ENCODE assay signal across 9 mouse cellular contexts in the genomic region with DNA sequence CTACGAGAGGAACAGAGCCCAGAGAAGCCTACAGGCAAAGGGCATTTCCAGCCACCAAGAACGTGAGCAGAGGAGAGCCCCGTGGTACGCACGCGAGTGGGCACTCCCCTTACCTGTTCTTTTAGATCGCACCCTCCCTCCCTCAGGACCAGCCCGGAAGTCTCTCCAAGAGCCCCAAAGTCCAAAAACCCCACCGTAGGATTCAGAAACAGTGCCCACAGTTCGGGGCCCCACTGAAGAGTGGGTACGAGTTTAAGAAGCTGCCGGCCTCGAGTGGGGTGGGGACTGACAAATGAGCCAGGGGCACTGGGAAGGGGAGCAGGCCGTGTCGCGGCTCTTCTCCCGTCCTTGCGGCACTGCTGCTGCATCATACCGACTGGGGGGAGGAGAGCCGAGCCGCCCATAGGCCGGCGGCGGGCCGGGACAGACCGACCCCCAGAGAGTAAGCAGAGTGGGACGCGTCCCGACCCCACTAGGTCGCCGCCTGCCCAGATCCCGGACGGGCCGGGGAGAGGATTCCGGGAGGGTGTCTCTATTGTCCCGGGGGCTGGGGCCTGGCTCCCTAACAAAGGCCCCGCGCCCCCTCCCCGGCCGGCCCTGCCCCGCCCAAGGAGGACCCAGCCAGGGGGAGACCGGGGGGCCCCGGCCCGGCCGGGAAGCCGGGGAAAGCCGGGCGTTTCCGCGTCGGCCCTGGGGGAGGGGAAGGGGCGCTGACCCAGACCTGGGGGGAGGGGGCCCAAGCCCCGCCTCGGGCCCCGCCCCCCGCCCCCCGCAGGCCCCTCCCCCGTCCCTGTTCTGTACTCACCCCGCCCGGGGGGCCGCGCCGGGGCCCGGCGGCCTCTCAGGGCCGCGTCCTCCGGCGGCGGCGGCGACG. TPM values are rescaled to one million over a fixed set of nuclear protein-coding genes. Genes with fewer than 3 reads are reported as not detected.
DNase-seq lines count a peak whose midpoint lies in the region; ATAC-seq and TF ChIP-seq lines count a peak whose summit lies in the region.
"Had no signal": no experiment of that assay in that cellular context is flagged by ENCODE, and none has a peak within 500 bp of the region (broad histone marks: within the 10 kb centered on the region; RNA-seq: fewer than 3 reads in every experiment).

No protein-coding gene starts in this region.

- under 1% methylated on average over 60 of the region's 73 CpGs for WGBS in heart, embryonic 14.5 days
- under 1% methylated on average over 61 of the region's 73 CpGs for WGBS in midbrain, embryonic 10.5 days

- H3K36me3 ChIP-seq in ES-E14 (ENCODE audit: control insufficient read depth, insufficient read depth, low read length, poor library complexity, severe bottlenecking) = peaks cover 34% of the 10 kb centered on the region
- H3K36me3 ChIP-seq in heart, embryonic 14.5 days (ENCODE audit: control insufficient read depth, insufficient read depth, low read length) = peaks cover 41% of the 10 kb centered on the region
- H3K36me3 ChIP-seq in midbrain, embryonic 10.5 days = peaks cover 38% of the 10 kb centered on the region

- H3K9ac ChIP-seq in ES-E14 (ENCODE audit: insufficient read depth, low read depth, low read length, poor library complexity, severe bottlenecking) = peak overlapping the region; percentile 92
- peak overlapping the region; percentile 96 for H3K9ac ChIP-seq in heart, embryonic 14.5 days (ENCODE audit: low read length)

- peak; percentile 55 for DNase-seq in 416B (ENCODE audit: low read depth)
- no peak for DNase-seq in ES-E14 (ENCODE audit: low read depth, low spot score)
- peak; percentile 91 for DNase-seq in embryo, embryonic 11 days
- DNase-seq in kidney, postnatal 4 days = peak; percentile 74 to 85
- peak; percentile 82 for DNase-seq in midbrain, embryonic 10.5 days (ENCODE audit: low spot score)
- peak; percentile 82 for DNase-seq in testis, postnatal 10 days (ENCODE audit: low spot score)

- H3K4me1 ChIP-seq in ES-E14 (ENCODE audit: control insufficient read depth in 2 of 2, insufficient read depth in 2 of 2, low read length in 2 of 2, poor library complexity in 1 of 2) = peaks cover 8 to 13% of the 10 kb centered on the region in 2 experiments; a peak in 3 of 4 replicates
- H3K4me1 ChIP-seq in heart, embryonic 14.5 days (ENCODE audit: control insufficient read depth in 2 of 2, insufficient read depth in 2 of 2, low read length in 2 of 2) = peaks cover 8 to 20% of the 10 kb centered on the region in 2 experiments; a peak in 3 of 4 replicates
- peaks cover 35% of the 10 kb centered on the region for H3K4me1 ChIP-seq in midbrain, embryonic 10.5 days

- in situ Hi-C loops in ES-E14 (cut with MboI; ENCODE audit: low sequenced_read_pairs in 2 of 2, unreplicated experiment in 2 of 2) = no loop called here

- peak overlapping the region; percentile 88 for H3K4me2 ChIP-seq in heart, embryonic 14.5 days (ENCODE audit: low read length)

- peak overlapping the region; percentile 92 for H3K27ac ChIP-seq in ES-E14 (ENCODE audit: insufficient read depth, low read depth, low read length, poor library complexity, severe bottlenecking)
- peak overlapping the region; percentile 88 to 99 for H3K27ac ChIP-seq in heart, embryonic 14.5 days (replicated peaks in 1 of 2; ENCODE audit: control insufficient read depth in 1 of 2, insufficient read depth in 1 of 2, low read depth in 2 of 2, low read length in 2 of 2)
- H3K27ac ChIP-seq in midbrain, embryonic 10.5 days (replicated peaks) = peak overlapping the region; percentile 98

- no peaks in the 10 kb centered on the region for H3K27me3 ChIP-seq in heart, embryonic 14.5 days (ENCODE audit: control insufficient read depth, insufficient read depth, low read length)
- H3K27me3 ChIP-seq in midbrain, embryonic 10.5 days (ENCODE audit: low read depth, poor library complexity, severe bottlenecking) = no peaks in the 10 kb centered on the region

- peak overlapping the region; percentile 83 to 94 for H3K4me3 ChIP-seq in ES-E14 (ENCODE audit: insufficient read depth in 1 of 2, low read depth in 1 of 2, low read length in 2 of 2, poor library complexity in 1 of 2, severe bottlenecking in 1 of 2)
- H3K4me3 ChIP-seq in heart, embryonic 14.5 days (ENCODE audit: control insufficient read depth in 1 of 2, insufficient read depth in 1 of 2, low read depth in 1 of 2, low read length in 2 of 2) = peak overlapping the region; percentile 94 to 96
- H3K4me3 ChIP-seq in midbrain, embryonic 10.5 days = peak overlapping the region; percentile 94

- no peaks in the 10 kb centered on the region for H3K9me3 ChIP-seq in ES-E14 (ENCODE audit: control insufficient read depth, insufficient read depth, low read depth, low read length)
- no peaks in the 10 kb centered on the region for H3K9me3 ChIP-seq in heart, embryonic 14.5 days (ENCODE audit: control insufficient read depth, low read length)
- no peaks in the 10 kb centered on the region for H3K9me3 ChIP-seq in midbrain, embryonic 10.5 days (replicated peaks)

- ATAC-seq in heart, embryonic 14.5 days (ENCODE audit: insufficient number of reproducible peaks, insufficient read depth, low FRiP score, low read depth) = peak; percentile 46
- ATAC-seq in erythroid progenitor cell, adult 5-6 weeks (replicated peaks; ENCODE audit: low FRiP score, poor library complexity, severe bottlenecking) = no peak

TF ChIP-seq in ES-E14, 5 proteins besides CTCF, POLR2A, EP300 and RAD21:
- TF ChIP-seq ZNF384 (IDR thresholded peaks at IDR 0.05; ENCODE audit: low read depth, low read length) (no peak), MAFK (IDR thresholded peaks at IDR 0.05; ENCODE audit: insufficient read depth, low read depth, low read length) (no peak), HCFC1 (IDR thresholded peaks at IDR 0.05; ENCODE audit: borderline replicate concordance, insufficient read depth, low read length) (no peak), CHD2 (IDR thresholded peaks at IDR 0.05; ENCODE audit: low read depth, low read length) (no peak), ZC3H11A (IDR thresholded peaks at IDR 0.05; ENCODE audit: borderline replicate concordance, low read depth, low read length) (no peak)

RNA-seq across cellular contexts. Expression of gene Atxn7l3, which starts 0.6 kb away (rescaled TPM):
- total RNA-seq in ES-E14 (2012; rRNA removed) = 55.4 and 60.4 TPM in 2 replicates
- polyA plus RNA-seq in heart, embryonic 14.5 days (2014; fragmentation: Nextera tagmentation; extraction: Ambion mirVana) = 7.0 and 10.6 TPM in 2 replicates
- polyA plus RNA-seq in midbrain, embryonic 10.5 days (2016; fragmentation: Nextera tagmentation; extraction: Ambion mirVana) = 13.9 and 16.5 TPM in 2 replicates
- 14.3 and 22.0 TPM in 2 replicates for total RNA-seq in erythroid progenitor cell, adult 5-6 weeks (2015; ENCODE audit: low replicate concordance)
- total RNA-seq in erythroid progenitor cell, adult 5-6 weeks (2017; ENCODE audit: low replicate concordance) = 9.8 and 16.8 TPM in 2 replicates

RNA-seq across cellular contexts. Expression of gene Tmub2, which starts 11.1 kb away (rescaled TPM):
- 33.0 and 37.2 TPM in 2 replicates for total RNA-seq in ES-E14 (2012; rRNA removed)
- 39.1 and 46.5 TPM in 2 replicates for polyA plus RNA-seq in heart, embryonic 14.5 days (2014; fragmentation: Nextera tagmentation; extraction: Ambion mirVana)
- polyA plus RNA-seq in midbrain, embryonic 10.5 days (2016; fragmentation: Nextera tagmentation; extraction: Ambion mirVana) = 51.3 and 60.5 TPM in 2 replicates
- total RNA-seq in erythroid progenitor cell, adult 5-6 weeks (2015; ENCODE audit: low replicate concordance) = 46.1 and 52.6 TPM in 2 replicates
- 36.9 and 43.5 TPM in 2 replicates for total RNA-seq in erythroid progenitor cell, adult 5-6 weeks (2017; ENCODE audit: low replicate concordance)

RNA-seq across cellular contexts. Expression of gene Ubtf, which starts 23.7 kb away (rescaled TPM):
- total RNA-seq in ES-E14 (2012; rRNA removed) = 138 and 155 TPM in 2 replicates
- 50.2 and 53.6 TPM in 2 replicates for polyA plus RNA-seq in heart, embryonic 14.5 days (2014; fragmentation: Nextera tagmentation; extraction: Ambion mirVana)
- 89.6 and 90.3 TPM in 2 replicates for polyA plus RNA-seq in midbrain, embryonic 10.5 days (2016; fragmentation: Nextera tagmentation; extraction: Ambion mirVana)
- total RNA-seq in erythroid progenitor cell, adult 5-6 weeks (2015; ENCODE audit: low replicate concordance) = 77.5 and 82.2 TPM in 2 replicates
- total RNA-seq in erythroid progenitor cell, adult 5-6 weeks (2017; ENCODE audit: low replicate concordance) = 281 and 468 TPM in 2 replicates

RNA-seq across cellular contexts. Expression of gene Asb16, which starts 27.3 kb away (rescaled TPM):
- total RNA-seq in ES-E14 (2012; rRNA removed) = 0.98 and 1.0 TPM in 2 replicates
- 0.09 and 0.11 TPM in 2 replicates for polyA plus RNA-seq in heart, embryonic 14.5 days (2014; fragmentation: Nextera tagmentation; extraction: Ambion mirVana)
- polyA plus RNA-seq in midbrain, embryonic 10.5 days (2016; fragmentation: Nextera tagmentation; extraction: Ambion mirVana) = 0.05 TPM in 1 of 2 replicates, not detected in the other
- not detected in 2 replicates for total RNA-seq in erythroid progenitor cell, adult 5-6 weeks (2015; ENCODE audit: low replicate concordance)
- total RNA-seq in erythroid progenitor cell, adult 5-6 weeks (2017; ENCODE audit: low replicate concordance) = not detected in 2 replicates

RNA-seq across cellular contexts. Expression of gene BC030867, which starts 47.2 kb away (rescaled TPM):
- 17.3 and 17.8 TPM in 2 replicates for total RNA-seq in ES-E14 (2012; rRNA removed)
- polyA plus RNA-seq in heart, embryonic 14.5 days (2014; fragmentation: Nextera tagmentation; extraction: Ambion mirVana) = 8.7 and 10.3 TPM in 2 replicates
- 25.8 and 27.3 TPM in 2 replicates for polyA plus RNA-seq in midbrain, embryonic 10.5 days (2016; fragmentation: Nextera tagmentation; extraction: Ambion mirVana)
- 26.7 and 30.2 TPM in 2 replicates for total RNA-seq in erythroid progenitor cell, adult 5-6 weeks (2015; ENCODE audit: low replicate concordance)
- 14.4 and 14.5 TPM in 2 replicates for total RNA-seq in erythroid progenitor cell, adult 5-6 weeks (2017; ENCODE audit: low replicate concordance)
- total RNA-seq: gastrocnemius, postnatal 36 days had no signal
